11 mouse cellular contexts compared by ENCODE assay signal in the genomic region with DNA sequence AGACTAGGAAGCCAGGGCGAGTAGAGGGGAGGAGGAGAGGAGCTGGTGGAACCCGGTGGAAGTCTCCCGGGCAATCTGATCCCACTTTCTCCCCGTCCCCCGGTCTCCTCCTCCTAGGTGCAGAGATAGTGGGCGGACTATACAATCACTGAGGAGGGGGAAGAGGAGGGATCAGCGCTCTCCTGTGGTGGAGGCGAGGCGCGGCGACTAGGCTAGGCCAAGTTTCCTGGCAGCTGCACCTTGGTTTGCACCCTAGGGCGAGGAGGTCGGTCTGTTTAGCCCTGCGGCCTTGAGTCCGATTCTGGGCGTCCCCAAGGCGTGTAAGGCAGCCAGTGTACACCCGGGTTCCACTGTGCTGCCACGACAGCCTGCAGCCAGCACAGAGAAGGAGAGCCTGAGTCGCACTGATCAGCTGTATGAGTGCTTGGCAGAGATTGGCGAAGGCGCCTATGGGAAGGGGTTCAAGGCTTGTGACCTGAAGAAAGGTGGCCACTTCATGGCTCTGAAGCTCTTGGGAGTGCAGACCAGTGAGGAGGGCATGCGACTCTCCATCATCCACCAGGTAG. TPM values are rescaled to one million over a fixed set of nuclear protein-coding genes. Genes with fewer than 3 reads are reported as not detected.
DNase-seq lines count a peak whose midpoint lies in the region; ATAC-seq and TF ChIP-seq lines count a peak whose summit lies in the region.
"Not testable (repeated sequence)": the region's sequence is repeated elsewhere in the genome, so short reads cannot be mapped to it uniquely, and the experiment has no call there.
"Had no signal": no experiment of that assay in that cellular context is flagged by ENCODE, and none has a peak within 500 bp of the region (broad histone marks: within the 10 kb centered on the region; RNA-seq: fewer than 3 reads in every experiment).

No protein-coding gene starts in this region.

- peak overlapping the region; percentile 34 for H3K4me2 ChIP-seq in forebrain, embryonic 16.5 days (ENCODE audit: low read length)
- peak overlapping the region; percentile 47 for H3K4me2 ChIP-seq in hindbrain, embryonic 12.5 days (replicated peaks)
- H3K4me2 ChIP-seq in kidney, postnatal 0 days (ENCODE audit: low read length), result peak overlapping the region; percentile 43
- H3K4me2 ChIP-seq in liver, postnatal 0 days (ENCODE audit: low read depth, low read length), result not testable (repeated sequence)
- peak overlapping the region; percentile 29; the same call in 1 of the 2 replicates for H3K4me2 ChIP-seq in neural tube, embryonic 11.5 days (ENCODE audit: low read depth)
- H3K4me2 ChIP-seq in stomach, postnatal 0 days (replicated peaks; ENCODE audit: low read depth), result peak overlapping the region; percentile 32; the same call in 1 of the 2 replicates

- peak; percentile 68; the same call in 1 of the 2 replicates for ATAC-seq in forebrain, embryonic 16.5 days
- peak; percentile 81 for ATAC-seq in hindbrain, embryonic 12.5 days (ENCODE audit: low FRiP score)
- peak; percentile 86 for ATAC-seq in kidney, postnatal 0 days (replicated peaks; ENCODE audit: low FRiP score, low read depth)
- ATAC-seq in liver, postnatal 0 days; stomach, postnatal 0 days (ENCODE audit: low FRiP score, low TSS enrichment): not testable (repeated sequence)
- ATAC-seq in neural tube, embryonic 11.5 days (ENCODE audit: insufficient read depth, low FRiP score, low TSS enrichment), result peak; percentile 55; the same call in 1 of the 2 replicates

- H3K27ac ChIP-seq in forebrain, embryonic 16.5 days (ENCODE audit: low read length); hindbrain, embryonic 12.5 days; kidney, postnatal 0 days; liver, postnatal 0 days (ENCODE audit: low read depth); neural tube, embryonic 11.5 days (ENCODE audit: low read depth, low read length); stomach, postnatal 0 days (replicated peaks): not testable (repeated sequence)

- not testable (repeated sequence) for TF ChIP-seq CTCF in kidney, postnatal 0 days (IDR thresholded peaks at IDR 0.05; ENCODE audit: low read depth); liver, postnatal 0 days (IDR thresholded peaks at IDR 0.05; ENCODE audit: low read depth); stomach, postnatal 0 days (IDR thresholded peaks at IDR 0.05; ENCODE audit: low read depth)

- H3K4me3 ChIP-seq in forebrain, embryonic 16.5 days (replicated peaks; ENCODE audit: low read length), result peak overlapping the region; percentile 15; the same call in 1 of the 2 replicates
- peak overlapping the region; percentile 13; the same call in 1 of the 2 replicates for H3K4me3 ChIP-seq in hindbrain, embryonic 12.5 days
- H3K4me3 ChIP-seq in kidney, postnatal 0 days (replicated peaks; ENCODE audit: low read depth, low read length), result 0 out of 2 replicates have a peak overlapping the region, but pooled peaks have one; percentile 5
- not testable (repeated sequence) for H3K4me3 ChIP-seq in liver, postnatal 0 days (ENCODE audit: low read depth, low read length); neural tube, embryonic 11.5 days (ENCODE audit: low read depth, low read length); stomach, postnatal 0 days (ENCODE audit: low read depth, low read length)

- 11% methylated on average over 22 of the region's 23 CpGs for WGBS in forebrain, embryonic 16.5 days
- WGBS in hindbrain, embryonic 12.5 days, result 9% methylated on average over 22 of the region's 23 CpGs
- WGBS in kidney, postnatal 0 days, result 10% methylated on average over 23 of the region's 23 CpGs
- 10% methylated on average over 23 of the region's 23 CpGs for WGBS in liver, postnatal 0 days (ENCODE audit: insufficient replicate concordance)
- 11% methylated on average over 22 of the region's 23 CpGs for WGBS in neural tube, embryonic 11.5 days
- 10% methylated on average over 21 of the region's 23 CpGs for WGBS in stomach, postnatal 0 days

- H3K36me3 ChIP-seq in forebrain, embryonic 16.5 days (ENCODE audit: control insufficient read depth, insufficient read depth); hindbrain, embryonic 12.5 days; kidney, postnatal 0 days (ENCODE audit: insufficient read depth, low read length); liver, postnatal 0 days (replicated peaks; ENCODE audit: insufficient read depth, low read length); neural tube, embryonic 11.5 days (ENCODE audit: control insufficient read depth, insufficient read depth, low read length); stomach, postnatal 0 days (ENCODE audit: control insufficient read depth, insufficient read depth, low read length): not testable (repeated sequence)

- 0 out of 2 replicates have a peak overlapping the region, but pooled peaks have one; percentile 13 for H3K9ac ChIP-seq in forebrain, embryonic 16.5 days (replicated peaks; ENCODE audit: low read depth, low read length)
- not testable (repeated sequence) for H3K9ac ChIP-seq in hindbrain, embryonic 12.5 days; liver, postnatal 0 days (replicated peaks); neural tube, embryonic 11.5 days (ENCODE audit: low read length); stomach, postnatal 0 days (ENCODE audit: low read length)
- H3K9ac ChIP-seq in kidney, postnatal 0 days (ENCODE audit: low read depth, low read length), result peak overlapping the region; percentile 4; the same call in 1 of the 2 replicates

- H3K27me3 ChIP-seq in forebrain, embryonic 16.5 days (replicated peaks; ENCODE audit: control insufficient read depth, insufficient read depth, low read length); hindbrain, embryonic 12.5 days; kidney, postnatal 0 days (ENCODE audit: insufficient read depth, low read length); liver, postnatal 0 days (ENCODE audit: insufficient read depth, low read length); neural tube, embryonic 11.5 days (ENCODE audit: control insufficient read depth, insufficient read depth, low read length); stomach, postnatal 0 days (ENCODE audit: control insufficient read depth, insufficient read depth, low read length): not testable (repeated sequence)

- H3K4me1 ChIP-seq in forebrain, embryonic 16.5 days (replicated peaks; ENCODE audit: control insufficient read depth, insufficient read depth, low read length); hindbrain, embryonic 12.5 days; kidney, postnatal 0 days (replicated peaks; ENCODE audit: insufficient read depth, low read length); liver, postnatal 0 days (ENCODE audit: insufficient read depth); neural tube, embryonic 11.5 days (ENCODE audit: control insufficient read depth, insufficient read depth, low read length); stomach, postnatal 0 days (replicated peaks; ENCODE audit: control insufficient read depth, insufficient read depth): not testable (repeated sequence)

- TF ChIP-seq EP300 in liver, postnatal 0 days (IDR thresholded peaks at IDR 0.05; ENCODE audit: low read depth); stomach, postnatal 0 days (optimal IDR thresholded peaks at IDR 0.05): not testable (repeated sequence)

- not testable (repeated sequence) for H3K9me3 ChIP-seq in forebrain, embryonic 16.5 days (ENCODE audit: control insufficient read depth, low read length); hindbrain, embryonic 12.5 days (replicated peaks); kidney, postnatal 0 days (replicated peaks; ENCODE audit: low read length); liver, postnatal 0 days (ENCODE audit: low read length); neural tube, embryonic 11.5 days (ENCODE audit: control insufficient read depth, low read length); stomach, postnatal 0 days (ENCODE audit: control insufficient read depth, low read length)

- DNase-seq in WW6 (ENCODE audit: low read depth, low spot score), result peak; percentile 9
- DNase-seq in embryo, embryonic 9.5 days (ENCODE audit: extremely low spot score), result peak; percentile 53
- peak; percentile 48 for DNase-seq in kidney, postnatal 0 days (ENCODE audit: low spot score)
- peak; percentile 12 for DNase-seq in liver, postnatal 0 days
- DNase-seq in neural tube, embryonic 11.5 days (ENCODE audit: low spot score), result peak; percentile 11
- peak; percentile 19 for DNase-seq in stomach, postnatal 0 days (ENCODE audit: low spot score)

RNA-seq across cellular contexts. Expression of gene Gm8180, which starts 12.4 kb away (rescaled TPM):
- polyA plus RNA-seq in forebrain, embryonic 16.5 days (2015; fragmentation: Nextera tagmentation; extraction: Ambion mirVana), result not detected in 2 replicates
- polyA plus RNA-seq in hindbrain, embryonic 12.5 days (2016; fragmentation: Nextera tagmentation; extraction: Ambion mirVana), result not detected in 2 replicates
- polyA plus RNA-seq in kidney, postnatal 0 days (2015; fragmentation: Nextera tagmentation; extraction: Ambion mirVana), result not detected in 2 replicates
- polyA plus RNA-seq in liver, postnatal 0 days (2015; fragmentation: Nextera tagmentation; extraction: Ambion mirVana), result not detected in 2 replicates
- not detected in 2 replicates for polyA plus RNA-seq in neural tube, embryonic 11.5 days (2014; fragmentation: Nextera tagmentation; extraction: Ambion mirVana)
- not detected in 2 replicates for polyA plus RNA-seq in stomach, postnatal 0 days (2015; fragmentation: Nextera tagmentation; extraction: Ambion mirVana)
- polyA plus RNA-seq: C2C12; liver, embryonic 16.5 days; Patski had no signal

RNA-seq across cellular contexts. Expression of gene Gm6526, which starts 49.3 kb away (rescaled TPM):
- not detected in 2 replicates for polyA plus RNA-seq in forebrain, embryonic 16.5 days (2015; fragmentation: Nextera tagmentation; extraction: Ambion mirVana)
- polyA plus RNA-seq in hindbrain, embryonic 12.5 days (2016; fragmentation: Nextera tagmentation; extraction: Ambion mirVana), result not detected in 2 replicates
- polyA plus RNA-seq in kidney, postnatal 0 days (2015; fragmentation: Nextera tagmentation; extraction: Ambion mirVana), result not detected in 2 replicates
- polyA plus RNA-seq in liver, postnatal 0 days (2015; fragmentation: Nextera tagmentation; extraction: Ambion mirVana), result not detected in 2 replicates
- polyA plus RNA-seq in neural tube, embryonic 11.5 days (2014; fragmentation: Nextera tagmentation; extraction: Ambion mirVana), result not detected in 2 replicates
- not detected in 2 replicates for polyA plus RNA-seq in stomach, postnatal 0 days (2015; fragmentation: Nextera tagmentation; extraction: Ambion mirVana)
- polyA plus RNA-seq: liver, embryonic 16.5 days; Patski had no signal
